Mouse (Mus musculus): ENCODE measurements around the gene Spryd4.

- no peak for TF ChIP-seq POLR2A (IDR thresholded peaks at IDR 0.05; ENCODE audit: insufficient read depth, low read depth, low read length)
- TF ChIP-seq CTCF (IDR thresholded peaks at IDR 0.05; ENCODE audit: insufficient read depth, low read depth, low read length), result no peak
Measured at GRCm38 (mm10) chr10:128188242-128188877, 23.2 kb downstream of the Spryd4 start.
